Mouse (Mus musculus) hindbrain, embryonic 11.5 days (tissue): ENCODE data around the gene Gmds. TPM values are rescaled to one million over a fixed set of nuclear protein-coding genes. Genes with fewer than 3 reads are reported as not detected.

Experiments
- ATAC-seq: fragments of 200-750 bp; cut with Nextera tagmentation; 2 replicates; pipeline ENCODE4 v1.8.0; 2017; ENCODE audit warnings: mild to moderate bottlenecking, moderate TSS enrichment, moderate library complexity; ENCODE audit not compliant: low FRiP score
- DNase-seq: peaks from one replicate; pipeline ENCODE4 v3.0.0-alpha.2; 2015; ENCODE audit warnings: low spot score
- H3K27ac ChIP-seq: fragments of 300-500 bp; sonication (generic); 2 replicates; pipeline ENCODE4 v1.5.1; 2014; ENCODE audit warnings: mild to moderate bottlenecking, low read depth, low read length
- H3K27me3 ChIP-seq: fragments of 300-500 bp; sonication (generic); 2 replicates; pipeline ENCODE4 v1.6.1; 2014; ENCODE audit warnings: mild to moderate bottlenecking, low read length, moderate library complexity, mixed read lengths; ENCODE audit not compliant: control insufficient read depth, insufficient read depth
- H3K36me3 ChIP-seq: fragments of 300-500 bp; sonication (generic); 2 replicates; pipeline ENCODE4 v1.6.1; 2014; ENCODE audit warnings: mild to moderate bottlenecking, low read length, moderate library complexity, mixed read lengths; ENCODE audit not compliant: control insufficient read depth, insufficient read depth
- H3K4me1 ChIP-seq: fragments of 300-500 bp; sonication (generic); replicated peaks from 2 replicates; pipeline ENCODE4 v1.6.1; 2014; ENCODE audit warnings: low read length, mixed read lengths; ENCODE audit not compliant: control insufficient read depth, insufficient read depth
- H3K4me2 ChIP-seq: fragments of 300-500 bp; sonication (generic); replicated peaks from 2 replicates; pipeline ENCODE4 v1.6.1; 2014; ENCODE audit warnings: mild to moderate bottlenecking, low read depth, low read length
- H3K4me3 ChIP-seq: fragments of 300-500 bp; sonication (generic); 2 replicates; pipeline ENCODE4 v1.5.1; 2014; ENCODE audit warnings: low read depth, low read length
- H3K9ac ChIP-seq: fragments of 300-500 bp; sonication (generic); 2 replicates; pipeline ENCODE4 v1.6.1; 2014; ENCODE audit warnings: low read depth, low read length
- H3K9me3 ChIP-seq: fragments of 300-500 bp; sonication (generic); 2 replicates; pipeline ENCODE4 v1.6.1; 2016; ENCODE audit warnings: low read length; ENCODE audit not compliant: control insufficient read depth
- WGBS: fragments of 180-500 bp; shearing (Covaris S2); extraction: QIAGEN DNeasy Blood & Tissue Kit; methylation state at CpG from one replicate; pipeline ENCODE4 v1.1.7; 2014; 5-methylcytosine and 5-hydroxymethylcytosine counted together
- polyA plus RNA-seq: library from polyadenylated mRNA; unstranded; fragments of >200 nt; fragmentation: Nextera tagmentation; extraction: Ambion mirVana; gene quantifications from 2 replicates; pipeline ENCODE4 v1.2.1, GENCODE M21; 2014

Gmds gene
- polyA plus RNA-seq, 1 experiment from 2014 or later = 32.1 TPM

DNA sequence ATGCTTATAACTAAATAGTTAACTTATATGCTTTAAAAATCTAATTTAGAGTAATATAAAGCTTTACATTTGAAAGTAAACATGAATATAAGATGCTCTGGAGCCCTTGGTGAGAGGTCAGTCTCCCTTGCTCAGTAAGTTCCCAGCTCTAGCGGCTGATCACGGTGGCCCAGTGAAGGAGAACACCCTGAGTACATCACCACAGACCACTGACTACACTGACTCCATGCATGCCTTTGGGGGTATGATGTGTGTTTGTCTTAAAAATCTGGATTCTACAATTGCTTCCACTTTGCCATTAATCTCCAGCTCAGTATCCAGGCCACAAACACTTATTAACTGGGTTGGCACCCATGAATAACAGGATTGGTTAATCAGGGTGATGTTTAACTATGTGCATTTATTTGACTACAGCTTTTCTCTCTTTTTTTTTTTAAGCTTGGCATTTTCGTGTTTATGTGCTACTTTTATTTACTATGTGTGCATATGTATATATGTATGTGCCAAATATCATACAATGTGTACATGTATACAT is 393.8 kb downstream of the Gmds start:
- H3K36me3 ChIP-seq = no peaks in the 10 kb centered on the region
- H3K27me3 ChIP-seq = no peaks in the 10 kb centered on the region
- no peak for ATAC-seq
- no peak overlapping the region for H3K9ac ChIP-seq
- WGBS = 87% methylated on average over 3 of the region's 3 CpGs
- H3K4me1 ChIP-seq = no peaks in the 10 kb centered on the region
- no peak overlapping the region for H3K4me3 ChIP-seq
- no peak for DNase-seq
- H3K9me3 ChIP-seq = no peaks in the 10 kb centered on the region
- H3K4me2 ChIP-seq = no peak overlapping the region
- H3K27ac ChIP-seq = no peak overlapping the region

DNA sequence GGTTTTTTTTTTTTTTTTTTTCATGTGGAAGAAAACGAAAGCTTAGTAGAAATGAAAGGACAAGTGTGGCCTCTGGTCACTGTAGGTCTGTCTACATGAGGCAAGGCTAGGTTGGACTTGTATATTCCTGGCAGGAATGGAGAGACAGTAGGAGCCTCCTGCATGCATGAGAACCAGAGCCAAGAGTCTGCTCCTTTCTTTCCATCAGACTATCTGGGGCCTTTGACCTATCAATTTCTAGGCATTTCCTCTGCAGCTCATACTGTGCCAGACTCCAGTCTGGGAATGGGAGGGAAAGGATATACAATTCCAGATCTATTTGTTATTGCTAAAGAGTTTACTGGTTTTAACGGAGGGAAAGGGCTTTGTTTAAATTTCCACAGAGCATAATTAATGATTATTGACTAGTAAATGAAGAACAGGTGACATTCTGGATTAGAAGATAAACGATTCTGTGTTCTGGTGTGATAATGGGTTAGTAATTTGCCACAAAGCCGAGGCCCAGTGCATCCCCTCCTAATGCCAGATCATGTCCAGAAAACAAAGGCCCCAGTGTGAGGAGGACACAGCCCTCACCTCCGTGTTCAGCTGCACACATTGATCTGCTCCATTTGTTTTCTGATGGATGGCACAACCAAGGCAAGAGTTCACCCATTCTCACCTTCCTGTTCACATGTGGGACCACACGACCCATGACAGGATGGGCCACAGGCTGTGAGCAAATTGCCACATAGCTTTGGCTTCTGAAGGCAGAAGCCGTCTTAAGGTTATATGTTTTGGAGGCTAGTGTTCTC is 394.9 kb downstream of the Gmds start:
- Histone ChIP-seq H3K27ac (no peak overlapping the region), H3K4me1 (no peaks in the 10 kb centered on the region), H3K4me3 (no peak overlapping the region), H3K9me3 (no peaks in the 10 kb centered on the region), H3K27me3 (no peaks in the 10 kb centered on the region), H3K36me3 (no peaks in the 10 kb centered on the region), H3K9ac (no peak overlapping the region), H3K4me2 (no peak overlapping the region)
- ATAC-seq (peak; percentile 60), DNase-seq (no peak)
- WGBS = 36% methylated on average over 7 of the region's 7 CpGs

DNA sequence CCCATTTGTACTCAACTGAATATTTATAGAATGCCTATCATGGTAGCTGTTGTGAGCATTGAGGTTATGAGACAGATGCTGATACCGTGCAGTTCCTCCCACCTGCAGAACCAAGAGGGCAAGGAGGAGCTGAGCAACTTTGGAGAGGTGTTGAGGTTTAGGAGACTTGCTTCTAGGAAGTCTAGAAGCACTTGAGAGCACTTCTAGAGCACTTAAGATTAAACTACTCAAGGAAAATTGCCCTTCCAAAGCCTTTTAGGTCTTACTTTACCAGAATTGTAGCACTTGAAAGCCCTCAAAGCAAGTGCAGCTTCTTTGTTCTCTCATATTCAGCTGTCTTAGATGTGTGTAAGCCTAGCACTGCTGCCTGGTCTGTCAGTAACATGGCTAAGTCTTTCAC is 409.2 kb downstream of the Gmds start:
- Histone ChIP-seq H3K4me2 (no peak overlapping the region), H3K36me3 (no peaks in the 10 kb centered on the region), H3K4me3 (no peak overlapping the region), H3K27me3 (no peaks in the 10 kb centered on the region), H3K9ac (no peak overlapping the region), H3K9me3 (no peaks in the 10 kb centered on the region), H3K27ac (no peak overlapping the region), H3K4me1 (no peaks in the 10 kb centered on the region)
- WGBS = 86% methylated on average over 1 of the region's 1 CpGs
- no peak for DNase-seq
- ATAC-seq = no peak

DNA sequence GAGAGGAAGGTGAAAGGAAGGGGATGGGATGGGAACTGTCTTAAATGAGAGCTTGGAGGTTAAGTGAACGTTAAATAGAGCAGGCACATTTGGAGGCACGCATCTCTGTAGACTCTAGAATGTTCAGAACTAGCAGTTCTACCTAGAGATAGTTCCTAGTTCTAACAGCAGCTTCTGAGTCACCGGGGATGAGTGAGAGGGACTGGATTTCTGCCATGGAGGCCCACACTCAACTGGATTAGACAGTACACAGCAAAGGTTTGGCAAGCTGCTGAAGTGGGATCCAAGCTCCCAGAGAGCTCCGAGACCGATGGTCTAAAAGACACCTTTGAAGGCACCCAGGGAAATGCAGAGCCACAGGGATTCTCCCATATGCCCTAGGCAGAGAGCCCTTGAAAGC is 411.9 kb downstream of the Gmds start:
- H3K4me3 ChIP-seq = no peak overlapping the region
- no peak for ATAC-seq
- WGBS = 84% methylated on average over 5 of the region's 5 CpGs
- no peak overlapping the region for H3K4me2 ChIP-seq
- H3K27me3 ChIP-seq = no peaks in the 10 kb centered on the region
- no peak overlapping the region for H3K9ac ChIP-seq
- no peak overlapping the region for H3K27ac ChIP-seq
- H3K4me1 ChIP-seq = no peaks in the 10 kb centered on the region
- no peaks in the 10 kb centered on the region for H3K36me3 ChIP-seq
- no peaks in the 10 kb centered on the region for H3K9me3 ChIP-seq
- no peak for DNase-seq

DNA sequence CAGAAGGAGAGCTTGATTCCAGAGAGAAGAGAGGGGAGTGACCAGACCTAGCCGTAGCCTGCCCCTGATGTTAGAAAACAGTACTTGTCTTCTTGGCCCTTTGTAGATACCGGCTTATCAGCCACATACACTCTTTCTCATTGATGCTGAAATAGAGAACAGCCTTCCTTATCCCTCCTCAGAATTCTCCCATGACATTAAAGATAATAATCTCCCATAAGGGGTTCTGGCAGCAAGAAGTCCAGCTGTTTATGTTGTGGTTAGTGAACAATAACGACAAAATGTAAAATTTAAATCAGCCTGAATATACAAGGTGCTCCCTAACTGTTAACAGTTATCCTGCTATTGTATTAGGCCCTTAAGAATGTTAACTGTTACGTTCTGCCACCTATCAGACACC is 414.0 kb downstream of the Gmds start:
- Histone ChIP-seq H3K4me1 (no peaks in the 10 kb centered on the region), H3K4me3 (no peak overlapping the region), H3K9me3 (no peaks in the 10 kb centered on the region)

DNA sequence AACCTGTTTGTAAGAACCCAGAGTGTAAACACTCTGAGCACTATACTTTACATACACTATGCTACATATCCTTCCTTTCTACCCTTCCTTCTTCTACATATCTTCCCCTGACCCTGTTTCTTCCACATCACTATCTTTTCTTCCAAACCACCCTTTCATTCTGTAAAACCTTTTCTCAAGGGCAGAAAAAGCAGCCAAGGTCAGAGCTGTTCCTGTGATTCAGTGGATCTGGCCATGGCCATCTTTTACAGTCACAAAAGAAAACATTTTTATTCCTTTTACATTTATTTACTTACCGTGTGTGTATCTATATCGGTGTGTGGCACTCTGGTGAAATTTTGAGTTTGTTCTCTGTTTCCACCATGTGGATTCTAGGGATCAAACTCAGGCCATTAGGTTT is 418.8 kb downstream of the Gmds start:
- WGBS = 88% methylated on average over 2 of the region's 2 CpGs
- no peaks in the 10 kb centered on the region for H3K9me3 ChIP-seq
- H3K4me3 ChIP-seq = no peak overlapping the region
- no peaks in the 10 kb centered on the region for H3K4me1 ChIP-seq
- ATAC-seq (no peak), DNase-seq (no peak)
- no peak overlapping the region for H3K27ac ChIP-seq
- no peak overlapping the region for H3K9ac ChIP-seq
- H3K27me3 ChIP-seq = no peaks in the 10 kb centered on the region
- no peaks in the 10 kb centered on the region for H3K36me3 ChIP-seq
- no peak overlapping the region for H3K4me2 ChIP-seq

More for the DNA sequence above, 414.0 kb downstream of the Gmds start:
- H3K27ac ChIP-seq = no peak overlapping the region
- no peaks in the 10 kb centered on the region for H3K36me3 ChIP-seq
- ATAC-seq (no peak), DNase-seq (no peak)
- no peaks in the 10 kb centered on the region for H3K27me3 ChIP-seq
- no peak overlapping the region for H3K4me2 ChIP-seq
- WGBS = 77% methylated on average over 4 of the region's 4 CpGs
- no peak overlapping the region for H3K9ac ChIP-seq

DNA sequence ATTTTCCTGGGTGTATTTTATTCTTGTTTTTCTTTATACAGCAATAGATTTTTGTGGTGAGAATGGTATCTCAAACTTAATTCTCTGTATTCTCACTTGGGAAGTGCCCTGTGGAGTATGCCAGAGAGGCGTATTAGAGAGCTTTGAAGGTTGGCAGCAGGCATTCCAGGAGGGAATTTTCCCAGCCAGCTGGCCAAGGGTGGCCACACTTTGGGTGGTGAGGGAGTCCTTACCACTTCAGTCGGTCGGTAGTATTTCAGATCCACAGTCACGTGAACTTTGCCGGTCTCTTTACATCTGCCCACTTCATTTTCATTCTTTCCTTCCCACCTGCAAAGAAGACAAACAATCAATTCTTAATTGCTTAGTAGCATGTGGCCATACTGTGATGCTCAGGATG is 421.2 kb downstream of the Gmds start:
- no peak overlapping the region for H3K27ac ChIP-seq
- H3K27me3 ChIP-seq = no peaks in the 10 kb centered on the region
- no peaks in the 10 kb centered on the region for H3K36me3 ChIP-seq
- H3K4me2 ChIP-seq = no peak overlapping the region
- no peak overlapping the region for H3K9ac ChIP-seq
- no peaks in the 10 kb centered on the region for H3K4me1 ChIP-seq
- ATAC-seq = no peak
- no peaks in the 10 kb centered on the region for H3K9me3 ChIP-seq
- DNase-seq = no peak
- 42% methylated on average over 5 of the region's 5 CpGs for WGBS
- H3K4me3 ChIP-seq = no peak overlapping the region

DNA sequence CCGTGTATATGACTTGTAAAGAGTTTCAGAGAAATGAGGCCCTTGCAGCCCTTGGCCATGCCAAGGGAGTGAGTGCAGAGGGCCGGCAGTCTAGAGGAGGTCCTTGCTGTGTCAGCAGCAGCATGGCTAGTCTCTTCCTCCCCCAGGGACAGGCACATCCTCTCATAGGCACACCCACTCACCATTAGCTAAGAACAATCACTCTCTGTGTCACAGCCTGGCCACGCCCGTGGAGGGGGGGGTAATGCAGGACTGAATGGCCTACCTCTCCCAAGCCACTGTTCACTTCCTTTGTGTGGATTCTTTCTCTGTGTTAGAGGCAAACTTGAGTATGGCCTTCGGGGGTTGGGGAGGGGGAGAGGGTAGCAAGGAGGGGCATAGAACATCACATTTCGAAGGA is 422.8 kb downstream of the Gmds start:
- no peaks in the 10 kb centered on the region for H3K4me1 ChIP-seq
- H3K27me3 ChIP-seq = no peaks in the 10 kb centered on the region
- H3K36me3 ChIP-seq = no peaks in the 10 kb centered on the region
- no peak overlapping the region for H3K4me2 ChIP-seq
- 0 out of 2 replicates have a peak, but pooled peaks have one; percentile 17 for ATAC-seq
- H3K4me3 ChIP-seq = no peak overlapping the region
- H3K9me3 ChIP-seq = no peaks in the 10 kb centered on the region
- H3K9ac ChIP-seq = no peak overlapping the region
- WGBS = 63% methylated on average over 6 of the region's 6 CpGs
- H3K27ac ChIP-seq = no peak overlapping the region
- DNase-seq = peak; percentile 16

DNA sequence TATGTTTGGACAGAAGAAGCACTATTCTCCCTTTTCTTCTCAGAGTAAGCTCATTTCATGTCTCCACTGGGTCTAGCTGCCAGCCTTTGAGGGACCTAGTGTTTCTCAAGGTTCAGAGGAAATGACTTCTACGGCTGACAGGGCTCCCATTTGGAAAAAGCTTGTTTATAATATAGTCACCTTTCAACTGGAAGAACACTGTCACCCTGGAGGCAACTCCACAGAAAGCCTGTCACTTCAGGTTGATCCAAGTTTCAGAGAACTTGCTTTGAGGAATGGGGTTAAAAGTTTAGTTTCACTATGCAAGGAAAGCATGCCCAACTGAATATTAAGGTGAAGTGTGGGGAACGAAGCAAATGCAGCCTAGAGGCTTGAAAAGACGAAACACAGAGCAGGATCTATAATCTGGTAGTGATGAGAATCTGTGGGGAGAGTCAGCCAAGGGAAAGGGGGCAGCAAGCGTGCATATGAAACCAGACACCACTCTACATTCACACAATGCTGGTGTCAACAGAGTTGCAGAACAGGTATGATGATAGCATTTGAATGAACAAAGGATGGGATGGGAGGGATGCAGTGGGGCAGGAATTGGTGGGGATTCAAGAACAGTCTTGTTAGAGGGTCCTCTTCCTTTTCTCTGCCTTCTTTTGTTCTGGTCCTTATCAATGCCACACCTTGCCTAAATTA is 423.5 kb downstream of the Gmds start:
- DNase-seq (no peak), ATAC-seq (no peak)
- Histone ChIP-seq H3K4me2 (no peak overlapping the region), H3K4me3 (no peak overlapping the region), H3K27me3 (no peaks in the 10 kb centered on the region), H3K9ac (no peak overlapping the region), H3K27ac (no peak overlapping the region), H3K4me1 (no peaks in the 10 kb centered on the region), H3K36me3 (no peaks in the 10 kb centered on the region), H3K9me3 (no peaks in the 10 kb centered on the region)
- WGBS = 73% methylated on average over 4 of the region's 4 CpGs
